Mouse (Mus musculus) regulatory T cell (primary cell): ENCODE measurements at regions not wholly inside any gene's neighbourhood (a gene's known extent, or its start where the extent isn't known, plus 50 kb on each side); places are given as distances from the start of the nearest gene placed in this dataset.
"Not testable (repeated sequence)": the region's sequence is repeated elsewhere in the genome, so short reads cannot be mapped to it uniquely, and the experiment has no call there.

Experiments used
- in situ Hi-C: fragments of 300-600 bp; cut with MboI, MseI; formaldehyde crosslinking; loops from one replicate; pipeline ENCODE4 v1.15.1; 2025; ENCODE audit warnings: high pct_unique_total_duplicates

GRCm38 (mm10) chr8:96586129-96586528 is 697.8 kb upstream of the Got2 start:
- in situ Hi-C loops = no loop called here

- in situ Hi-C loops = no loop called here
Measured at GRCm38 (mm10) chr8:96552512-96552911, 664.2 kb upstream of the Got2 start.

DNA sequence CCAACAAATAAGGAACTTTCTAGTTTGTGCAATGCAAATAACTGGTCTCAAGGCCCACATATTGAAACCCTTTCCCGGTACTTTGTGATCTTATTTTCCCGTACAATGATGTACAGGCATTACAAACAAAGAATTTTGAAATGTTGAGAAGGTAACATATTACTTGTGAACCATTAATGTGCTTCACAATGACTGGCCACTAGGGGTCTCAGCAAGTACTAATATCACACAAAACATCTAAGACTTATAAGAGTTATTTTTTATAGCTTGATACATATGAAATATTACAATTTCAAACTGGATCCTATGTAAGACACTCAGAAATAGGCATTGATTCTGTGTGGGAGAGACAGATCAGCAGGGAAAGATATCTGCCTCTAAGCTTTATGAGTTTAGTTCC is 662.1 kb upstream of the Got2 start:
- in situ Hi-C loops = no loop called here

GRCm38 (mm10) chr8:96548663-96549062 is 660.3 kb upstream of the Got2 start:
- in situ Hi-C loops = no loop called here

DNA sequence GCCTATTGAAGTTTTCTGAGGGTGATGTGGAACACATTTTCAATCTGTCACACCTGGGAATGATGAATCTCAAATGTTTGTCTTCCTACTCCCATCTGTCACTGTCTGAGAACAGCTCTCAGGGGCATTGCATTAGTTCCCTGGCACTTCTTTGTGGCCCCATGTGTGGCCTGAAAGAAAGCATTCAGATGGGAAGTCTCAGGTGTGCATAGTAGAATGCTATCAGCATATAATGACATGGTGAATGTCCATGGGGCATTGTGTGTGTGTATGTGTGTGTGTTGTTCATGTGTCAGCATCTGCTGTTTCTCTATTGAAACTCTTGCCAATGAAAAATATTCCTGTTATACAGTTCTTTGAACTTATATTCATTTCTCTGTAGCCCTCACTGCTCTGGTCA is 659.8 kb upstream of the Got2 start:
- in situ Hi-C loops = no loop called here

GRCm38 (mm10) chr8:96542215-96542614 is 653.9 kb upstream of the Got2 start:
- in situ Hi-C loops = no loop called here

- in situ Hi-C loops = no loop called here
Measured at GRCm38 (mm10) chr8:96498854-96499253, 610.5 kb upstream of the Got2 start.

DNA sequence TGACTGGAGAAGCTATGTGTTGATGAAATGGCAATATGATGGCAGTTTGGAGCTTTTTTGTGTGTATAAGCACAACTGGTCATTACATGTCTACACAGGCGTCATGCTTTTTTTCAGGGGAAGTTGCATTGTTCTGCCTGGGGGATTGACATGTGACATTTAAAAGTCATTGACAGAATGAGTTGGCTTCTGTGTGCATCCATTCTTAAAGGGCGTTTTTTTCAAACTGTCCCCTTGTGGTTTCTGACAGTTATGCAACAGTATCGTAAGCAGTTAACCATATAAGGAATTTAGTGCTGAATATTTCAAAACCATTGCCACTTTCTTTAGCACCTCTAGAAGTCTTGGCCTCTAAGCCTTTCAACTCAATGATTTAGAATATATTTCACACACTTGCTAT is 607.1 kb upstream of the Got2 start:
- in situ Hi-C loops = no loop called here

GRCm38 (mm10) chr8:96489804-96490203 is 601.5 kb upstream of the Got2 start:
- in situ Hi-C loops = no loop called here

GRCm38 (mm10) chr8:96488741-96489453 is 600.5 kb upstream of the Got2 start:
- in situ Hi-C loops = no loop called here

DNA sequence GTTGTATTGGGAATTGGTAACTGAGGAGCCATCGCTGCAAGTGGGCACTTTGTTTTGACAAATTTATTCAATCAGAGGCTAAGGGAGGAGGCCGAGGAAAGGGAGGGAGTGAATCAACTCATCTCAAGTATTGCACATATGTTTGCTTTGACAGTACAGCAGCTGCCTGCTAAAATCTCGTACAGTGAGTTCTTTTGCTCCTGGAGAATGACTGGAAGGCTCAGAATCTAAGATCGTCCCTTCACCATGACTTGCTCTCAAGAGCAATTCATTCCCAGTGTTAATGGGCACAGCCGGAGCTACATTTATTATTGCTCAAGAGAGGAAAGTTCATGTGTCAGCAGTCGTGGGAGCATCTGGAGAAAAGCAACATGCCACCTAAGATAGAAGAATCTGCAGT is 567.6 kb upstream of the Got2 start:
- in situ Hi-C loops = no loop called here

DNA sequence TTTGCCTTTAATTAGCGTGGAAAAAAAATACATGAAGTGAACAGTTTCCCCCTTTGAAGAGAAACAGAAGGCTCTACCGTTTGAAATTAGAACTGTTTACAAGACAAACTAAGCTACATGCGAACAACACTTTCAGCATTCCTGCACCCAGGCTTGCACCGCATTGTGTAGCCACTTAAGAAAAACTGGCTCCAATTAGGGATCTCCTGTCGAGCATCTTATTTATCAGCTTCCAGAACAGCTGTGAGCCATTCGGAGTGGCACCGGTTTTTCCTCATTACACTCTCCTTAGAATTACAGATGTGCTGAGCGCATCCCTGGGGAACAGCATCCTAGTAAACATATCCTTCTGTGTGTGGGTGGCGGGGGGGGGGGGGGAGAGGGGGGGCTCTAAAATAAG is 567.0 kb upstream of the Got2 start:
- in situ Hi-C loops = no loop called here

DNA sequence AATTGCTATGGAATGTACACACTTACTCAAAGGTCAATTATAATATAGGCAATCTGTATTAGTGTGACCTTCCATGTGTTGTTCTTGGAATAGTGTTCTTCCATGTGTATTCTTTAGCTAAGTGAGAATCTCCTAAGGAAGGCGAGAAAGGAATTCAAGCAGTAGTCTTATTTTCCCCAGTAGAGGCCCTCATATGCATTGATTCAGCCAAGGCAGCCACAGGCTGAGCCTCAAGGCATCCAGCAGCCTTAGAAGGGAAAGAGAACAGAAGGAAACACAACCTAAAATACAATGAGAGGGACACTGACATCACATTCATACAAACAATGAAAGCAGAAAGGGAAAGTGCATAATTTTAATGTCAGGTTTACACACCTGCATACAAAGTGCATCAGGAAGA is 541.4 kb upstream of the Got2 start:
- in situ Hi-C loops = no loop called here

DNA sequence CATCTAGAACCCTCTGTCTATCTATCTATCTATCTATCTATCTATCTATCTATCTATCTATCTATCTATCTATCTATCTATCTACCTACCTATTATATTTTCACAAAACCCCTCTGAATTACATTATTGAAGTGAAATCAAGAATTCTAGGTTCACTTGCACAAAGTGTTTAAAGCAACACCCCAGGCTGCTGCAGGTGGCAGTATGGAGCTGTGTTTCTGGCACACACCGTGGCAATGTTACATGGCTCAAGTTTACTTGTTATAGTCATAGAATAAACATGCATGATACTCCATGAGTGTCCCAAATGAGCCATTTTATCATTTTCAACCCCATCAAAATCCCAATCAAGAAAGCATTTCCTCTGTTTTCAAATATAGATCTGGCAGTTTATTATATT is 538.6 kb upstream of the Got2 start:
- in situ Hi-C loops = no loop called here

- in situ Hi-C loops = no loop called here
Measured at GRCm38 (mm10) chr8:96409601-96410000, 521.3 kb upstream of the Got2 start.

GRCm38 (mm10) chr8:96404549-96405145 is 516.3 kb upstream of the Got2 start:
- in situ Hi-C loops = no loop called here

DNA sequence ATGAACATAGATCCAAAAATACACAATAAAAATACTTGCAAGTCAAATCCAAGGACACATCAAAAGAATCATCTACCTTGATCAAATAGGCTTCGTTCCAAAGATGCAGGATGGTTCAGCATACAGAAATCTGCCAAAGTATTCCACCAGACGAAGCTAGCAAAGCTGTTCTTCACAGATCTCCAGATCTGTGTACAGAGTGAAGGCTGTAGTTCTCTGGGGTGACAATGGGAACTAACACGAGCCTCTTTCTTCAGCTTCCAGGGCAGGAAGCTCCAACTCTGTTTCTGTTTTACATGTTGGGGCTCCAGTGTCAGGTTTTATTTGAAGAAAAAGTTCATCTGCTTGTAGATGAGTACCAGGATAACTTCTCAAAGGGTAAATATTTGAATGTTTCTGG is 515.3 kb upstream of the Got2 start:
- in situ Hi-C loops = no loop called here

DNA sequence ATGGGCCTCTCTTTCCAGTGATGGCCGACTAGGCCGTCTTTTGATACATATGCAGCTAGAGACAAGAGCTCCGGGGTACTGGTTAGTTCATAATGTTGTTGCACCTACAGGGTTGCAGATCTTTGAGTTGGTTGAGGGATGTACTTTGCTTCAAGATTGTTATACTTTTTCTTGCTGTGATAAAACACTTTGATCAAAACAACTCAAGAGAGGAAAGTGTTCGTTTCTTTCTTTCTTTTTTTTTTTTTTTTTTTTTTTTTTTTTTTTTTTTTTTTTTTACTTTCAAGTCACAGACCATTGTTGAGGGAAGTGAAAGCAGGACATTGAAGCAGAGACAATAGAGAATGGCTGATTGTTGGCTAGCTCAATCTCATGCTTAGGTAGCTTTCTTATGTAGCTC is 511.0 kb upstream of the Got2 start:
- in situ Hi-C loops = not testable (repeated sequence)

GRCm38 (mm10) chr8:96393024-96393423 is 504.7 kb upstream of the Got2 start:
- in situ Hi-C loops = no loop called here

- in situ Hi-C loops = no loop called here
Measured at GRCm38 (mm10) chr8:96389251-96389650, 500.9 kb upstream of the Got2 start.

DNA sequence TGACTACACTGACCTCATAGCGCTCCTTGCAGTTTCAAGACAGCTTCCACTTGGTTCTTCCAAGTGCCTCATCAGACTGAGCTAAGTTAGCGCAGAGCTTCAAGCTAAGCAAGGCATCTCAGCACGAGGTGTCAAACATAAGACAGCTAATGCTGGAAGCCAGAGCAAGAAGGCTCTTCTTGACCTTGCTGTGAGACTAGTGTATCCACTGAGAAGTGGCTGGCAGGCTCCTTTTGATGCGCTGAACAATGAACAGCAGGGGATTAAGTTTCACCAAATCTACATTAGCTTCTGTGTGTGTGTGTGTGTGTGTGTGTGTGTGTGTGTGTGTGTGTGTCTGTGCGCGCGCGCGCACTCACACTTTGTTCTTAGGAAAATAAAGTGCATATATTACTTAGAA is 482.2 kb upstream of the Got2 start:
- in situ Hi-C loops = no loop called here

- in situ Hi-C loops = no loop called here
Measured at GRCm38 (mm10) chr8:96362853-96363445, 474.6 kb upstream of the Got2 start.

DNA sequence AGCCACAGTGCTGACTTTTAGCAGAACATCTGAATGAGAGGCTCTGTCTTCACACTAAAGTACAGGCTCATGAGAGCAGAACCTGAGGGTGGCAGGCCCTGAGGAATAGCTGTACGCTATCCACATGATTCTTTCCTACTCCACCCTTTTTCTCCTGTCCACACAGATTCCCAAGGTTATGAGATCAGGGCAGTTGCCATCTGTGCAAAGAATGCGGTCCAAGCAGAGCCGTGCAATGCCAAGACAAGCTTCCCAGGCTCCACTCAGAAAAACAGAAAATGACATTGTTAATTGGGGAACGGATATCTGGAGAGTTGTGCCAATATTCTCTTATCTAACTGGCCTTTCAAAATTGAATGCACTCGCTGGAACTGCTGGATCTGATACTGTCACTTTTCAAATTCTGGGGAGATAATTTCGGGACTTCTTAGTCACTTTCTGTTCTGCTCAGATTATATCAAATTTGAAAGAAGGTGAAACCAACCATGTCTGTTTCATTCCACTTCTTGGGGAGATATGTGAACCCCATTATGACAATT is 462.3 kb upstream of the Got2 start:
- in situ Hi-C loops = no loop called here
